Comparison of ENCODE assay signal across 19 mouse cellular contexts in genomic region chr2:75633381-75633780, GRCm38 (mm10). TPM values are rescaled to one million over a fixed set of nuclear protein-coding genes. Genes with fewer than 3 reads are reported as not detected.
DNase-seq lines count a peak whose midpoint lies in the region; ATAC-seq and TF ChIP-seq lines count a peak whose summit lies in the region.
"Had no signal": no experiment of that assay in that cellular context is flagged by ENCODE, and none has a peak within 500 bp of the region (broad histone marks: within the 10 kb centered on the region; RNA-seq: fewer than 3 reads in every experiment).

No protein-coding gene starts in this region.

- no peaks in the 10 kb centered on the region for H3K36me3 ChIP-seq in liver, postnatal 0 days (replicated peaks; ENCODE audit: insufficient read depth, low read length)
- no peaks in the 10 kb centered on the region for H3K36me3 ChIP-seq in liver, embryonic 12.5 days
- H3K36me3 ChIP-seq in kidney, embryonic 16.5 days (ENCODE audit: insufficient read depth, low read length) = no peaks in the 10 kb centered on the region
- H3K36me3 ChIP-seq in lung, embryonic 15.5 days = no peaks in the 10 kb centered on the region
- H3K36me3 ChIP-seq: embryonic facial prominence, embryonic 15.5 days; forebrain, embryonic 15.5 days; heart, embryonic 12.5 days; limb, embryonic 13.5 days; neural tube, embryonic 12.5 days had no signal

- 68% methylated on average over 6 of the region's 6 CpGs for WGBS in liver, postnatal 0 days (ENCODE audit: insufficient replicate concordance)
- 59% methylated on average over 6 of the region's 6 CpGs for WGBS in liver, embryonic 12.5 days (ENCODE audit: insufficient replicate concordance)
- WGBS in kidney, embryonic 16.5 days = 65% methylated on average over 6 of the region's 6 CpGs
- 54% methylated on average over 6 of the region's 6 CpGs for WGBS in lung, embryonic 15.5 days

- no peak for ATAC-seq in liver, postnatal 0 days
- ATAC-seq in liver, embryonic 12.5 days = no peak
- peak; percentile 44; the same call in 1 of the 2 replicates for ATAC-seq in kidney, embryonic 16.5 days (ENCODE audit: low FRiP score, low TSS enrichment)
- 0 out of 2 replicates have a peak, but pooled peaks have one; percentile 6 for ATAC-seq in lung, embryonic 15.5 days (ENCODE audit: borderline replicate concordance, extremely low read depth, low FRiP score, low TSS enrichment)
- ATAC-seq: forebrain, embryonic 15.5 days; inflammation-experienced regulatory T-cells, adult 6 months had no signal

- no peak for TF ChIP-seq CTCF in liver, postnatal 0 days (IDR thresholded peaks at IDR 0.05; ENCODE audit: low read depth)

- H3K9ac ChIP-seq in liver, postnatal 0 days (replicated peaks) = no peak overlapping the region
- no peak overlapping the region for H3K9ac ChIP-seq in liver, embryonic 12.5 days
- H3K9ac ChIP-seq in kidney, embryonic 16.5 days (replicated peaks; ENCODE audit: low read length) = no peak overlapping the region
- H3K9ac ChIP-seq in lung, embryonic 15.5 days = no peak overlapping the region
- H3K9ac ChIP-seq: embryonic facial prominence, embryonic 15.5 days; forebrain, embryonic 15.5 days; heart, embryonic 12.5 days; limb, embryonic 13.5 days; neural tube, embryonic 12.5 days had no signal

- H3K27me3 ChIP-seq in liver, postnatal 0 days (ENCODE audit: insufficient read depth, low read length) = no peaks in the 10 kb centered on the region
- 0 out of 2 replicates have a peak, but pooled peaks cover 3% of the 10 kb centered on the region for H3K27me3 ChIP-seq in liver, embryonic 12.5 days (replicated peaks)
- H3K27me3 ChIP-seq in kidney, embryonic 16.5 days (ENCODE audit: insufficient read depth, low read length) = no peaks in the 10 kb centered on the region
- no peaks in the 10 kb centered on the region for H3K27me3 ChIP-seq in lung, embryonic 15.5 days
- H3K27me3 ChIP-seq: embryonic facial prominence, embryonic 15.5 days; forebrain, embryonic 15.5 days; heart, embryonic 12.5 days; limb, embryonic 13.5 days; neural tube, embryonic 12.5 days had no signal

- no peak for TF ChIP-seq EP300 in liver, postnatal 0 days (IDR thresholded peaks at IDR 0.05; ENCODE audit: low read depth)

- peaks cover 23% of the 10 kb centered on the region for H3K4me1 ChIP-seq in liver, postnatal 0 days (ENCODE audit: insufficient read depth)
- peaks cover 17% of the 10 kb centered on the region for H3K4me1 ChIP-seq in liver, embryonic 12.5 days
- H3K4me1 ChIP-seq in kidney, embryonic 16.5 days (ENCODE audit: insufficient read depth, low read length) = peaks cover 9% of the 10 kb centered on the region; the same call in 1 of the 2 replicates
- peaks cover 15% of the 10 kb centered on the region for H3K4me1 ChIP-seq in lung, embryonic 15.5 days
- H3K4me1 ChIP-seq: forebrain, embryonic 15.5 days; neural tube, embryonic 12.5 days had no signal

- H3K9me3 ChIP-seq in liver, postnatal 0 days (ENCODE audit: low read length) = no peaks in the 10 kb centered on the region
- no peaks in the 10 kb centered on the region for H3K9me3 ChIP-seq in liver, embryonic 12.5 days (replicated peaks)
- H3K9me3 ChIP-seq in kidney, embryonic 16.5 days (ENCODE audit: low read length) = no peaks in the 10 kb centered on the region
- no peaks in the 10 kb centered on the region for H3K9me3 ChIP-seq in lung, embryonic 15.5 days
- H3K9me3 ChIP-seq: embryonic facial prominence, embryonic 15.5 days; forebrain, embryonic 15.5 days; heart, embryonic 12.5 days; limb, embryonic 13.5 days; neural tube, embryonic 12.5 days had no signal

- no peak overlapping the region for H3K4me2 ChIP-seq in liver, postnatal 0 days (ENCODE audit: low read depth, low read length)
- H3K4me2 ChIP-seq in liver, embryonic 12.5 days = no peak overlapping the region
- H3K4me2 ChIP-seq in kidney, embryonic 16.5 days (replicated peaks; ENCODE audit: low read depth, low read length) = no peak overlapping the region
- H3K4me2 ChIP-seq in lung, embryonic 15.5 days = peak overlapping the region; percentile 24
- H3K4me2 ChIP-seq: embryonic facial prominence, embryonic 15.5 days; forebrain, embryonic 15.5 days; heart, embryonic 12.5 days; limb, embryonic 13.5 days; neural tube, embryonic 12.5 days had no signal

- H3K4me3 ChIP-seq in liver, postnatal 0 days (ENCODE audit: low read depth, low read length) = no peak overlapping the region
- no peak overlapping the region for H3K4me3 ChIP-seq in liver, embryonic 12.5 days
- no peak overlapping the region for H3K4me3 ChIP-seq in kidney, embryonic 16.5 days (ENCODE audit: low read length)
- no peak overlapping the region for H3K4me3 ChIP-seq in lung, embryonic 15.5 days
- H3K4me3 ChIP-seq: embryonic facial prominence, embryonic 15.5 days; forebrain, embryonic 15.5 days; gastrocnemius, adult 2 months; heart, embryonic 12.5 days; limb, embryonic 13.5 days; neural tube, embryonic 12.5 days had no signal

- DNase-seq in liver, postnatal 0 days = no peak
- DNase-seq in right cerebral cortex, postnatal 4 days = no peak
- no peak for DNase-seq in right cerebral cortex, adult 18-20 months
- DNase-seq in ovary, adult 18-20 months (ENCODE audit: low spot score) = no peak
- no peak for DNase-seq in layer of hippocampus, postnatal 36 days
- DNase-seq: B cell, adult 2 months; cerebellum, adult 11 months; gastrocnemius, adult 2 months; midbrain, embryonic 14.5 days had no signal

- H3K27ac ChIP-seq in liver, postnatal 0 days (ENCODE audit: low read depth) = peak overlapping the region; percentile 80
- no peak overlapping the region for H3K27ac ChIP-seq in liver, embryonic 12.5 days
- H3K27ac ChIP-seq in kidney, embryonic 16.5 days (ENCODE audit: low read length) = peak overlapping the region; percentile 41
- H3K27ac ChIP-seq in lung, embryonic 15.5 days = peak overlapping the region; percentile 74
- H3K27ac ChIP-seq: embryonic facial prominence, embryonic 15.5 days; forebrain, embryonic 15.5 days; gastrocnemius, adult 2 months; limb, embryonic 13.5 days; macrophage; neural tube, embryonic 12.5 days had no signal

RNA-seq across cellular contexts. Expression of gene Hnrnpa3, which starts 25.7 kb away (rescaled TPM):
- polyA plus RNA-seq in liver, postnatal 0 days (2015; fragmentation: Nextera tagmentation; extraction: Ambion mirVana) = 86.9 and 90.7 TPM in 2 replicates
- polyA plus RNA-seq in liver, embryonic 12.5 days (2016; fragmentation: Nextera tagmentation; extraction: Ambion mirVana) = 199 and 204 TPM in 2 replicates
- polyA plus RNA-seq in kidney, embryonic 16.5 days (2015; fragmentation: Nextera tagmentation; extraction: Ambion mirVana) = 281 and 293 TPM in 2 replicates
- 378 and 410 TPM in 2 replicates for polyA plus RNA-seq in lung, embryonic 15.5 days (2015; fragmentation: Nextera tagmentation; extraction: Ambion mirVana)
- total RNA-seq in layer of hippocampus, postnatal 36 days (2021) = 100 to 1,000 TPM; 319 to 330 TPM

Comparison
In these comparisons a context has a peak if more than half of its experiments do, and no peak if none do; other contexts are left out.
1. ATAC-seq: peak in kidney, embryonic 16.5 days (single experiment) and lung, embryonic 15.5 days (single experiment); none in liver, postnatal 0 days (single experiment) and liver, embryonic 12.5 days (single experiment).